Mouse (Mus musculus): ENCODE data around the gene Ifna7. TPM values are rescaled to one million over a fixed set of nuclear protein-coding genes. Genes with fewer than 3 reads are reported as not detected.
"Not testable (repeated sequence)": the region's sequence is repeated elsewhere in the genome, so short reads cannot be mapped to it uniquely, and the experiment has no call there.

Ifna7 gene
- polyA plus RNA-seq, 1 experiment from 2014 or later, result not detected

DNA sequence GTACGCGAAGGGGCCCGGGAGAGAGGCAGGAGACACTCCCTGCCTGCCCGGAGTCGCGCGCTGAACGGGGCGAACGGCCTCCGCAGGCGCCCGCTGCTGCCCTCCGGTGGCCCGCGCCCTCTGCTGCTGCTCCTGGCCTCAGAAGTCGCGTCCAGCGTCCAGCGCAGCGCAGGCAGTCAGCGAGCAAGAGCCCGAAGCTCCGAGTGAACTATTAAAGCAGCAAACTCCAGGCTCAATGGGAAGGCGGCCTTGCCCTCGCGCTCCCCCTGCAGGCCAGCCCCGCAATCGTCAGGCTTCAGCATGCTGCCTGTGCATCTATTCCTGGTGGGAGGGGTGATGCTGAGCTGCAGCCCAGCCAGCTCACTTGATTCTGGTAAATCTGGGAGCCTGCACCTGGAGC, 13.1 kb upstream of the Ifna7 start, which contains the start of gene Gm13287:
Gene Gm13287 (plus strand): TSS at position 301 of the 400 bp plus-strand sequence.
- not testable (repeated sequence) for H3K4me3 ChIP-seq; DNase-seq (ENCODE audit: low spot score); H3K9me3 ChIP-seq; H3K36me3 ChIP-seq; H3K27me3 ChIP-seq (ENCODE audit: insufficient read depth, poor library complexity, severe bottlenecking); H3K4me1 ChIP-seq; H3K27ac ChIP-seq
- WGBS, result no CpG with 5 or more reads among the region's 29 CpGs

DNA sequence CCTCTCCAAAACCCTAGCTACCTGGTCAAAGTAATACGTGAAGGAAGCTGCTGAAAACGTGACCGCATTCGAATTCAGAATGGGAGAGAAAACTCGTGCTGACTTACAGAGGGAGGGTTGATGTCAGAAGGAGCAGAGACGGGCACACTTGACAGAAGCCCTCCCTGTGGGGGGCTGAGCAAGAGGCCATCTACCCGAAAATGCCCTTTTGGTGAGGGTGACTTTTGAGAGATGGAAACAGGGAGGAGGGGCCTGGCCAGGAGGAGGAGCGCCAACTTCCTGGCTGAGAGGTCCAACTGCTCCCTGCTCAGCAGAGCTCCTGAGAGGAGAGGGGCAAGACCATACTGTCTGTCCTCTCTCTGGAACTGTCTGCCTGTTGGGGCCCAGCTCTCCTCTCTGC, 10.8 kb upstream of the Ifna7 start, which contains the start of gene Gm13288:
Gene Gm13288 (plus strand): TSS at position 301 of the 400 bp plus-strand sequence.
- no CpG with 5 or more reads among the region's 8 CpGs for WGBS
- not testable (repeated sequence) for DNase-seq (ENCODE audit: low spot score); H3K4me1 ChIP-seq; H3K27me3 ChIP-seq (ENCODE audit: insufficient read depth, poor library complexity, severe bottlenecking); H3K27ac ChIP-seq; H3K9me3 ChIP-seq; H3K36me3 ChIP-seq
- peak within 1 kb of the TSS; percentile 33; the same call in 1 of the 2 replicates for H3K4me3 ChIP-seq

DNA sequence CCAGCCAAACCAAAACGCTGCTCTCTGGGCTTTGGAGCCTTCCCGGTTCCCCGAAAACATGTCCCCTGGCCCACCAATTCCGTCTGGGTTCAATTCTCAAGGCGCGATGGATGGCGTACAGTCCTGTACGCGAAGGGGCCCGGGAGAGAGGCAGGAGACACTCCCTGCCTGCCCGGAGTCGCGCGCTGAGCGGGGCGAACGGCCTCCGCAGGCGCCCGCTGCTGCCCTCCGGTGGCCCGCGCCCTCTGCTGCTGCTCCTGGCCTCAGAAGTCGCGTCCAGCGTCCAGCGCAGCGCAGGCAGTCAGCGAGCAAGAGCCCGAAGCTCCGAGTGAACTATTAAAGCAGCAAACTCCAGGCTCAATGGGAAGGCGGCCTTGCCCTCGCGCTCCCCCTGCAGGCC, 10.3 kb upstream of the Ifna7 start:
- not testable (repeated sequence) for H3K4me1 ChIP-seq; DNase-seq (ENCODE audit: low spot score); H3K27ac ChIP-seq; H3K36me3 ChIP-seq; H3K9me3 ChIP-seq; H3K27me3 ChIP-seq (ENCODE audit: insufficient read depth, poor library complexity, severe bottlenecking)
- WGBS, result 0% methylated on average over 17 of the region's 34 CpGs
- H3K4me3 ChIP-seq, result peak overlapping the region; percentile 33; the same call in 1 of the 2 replicates

DNA sequence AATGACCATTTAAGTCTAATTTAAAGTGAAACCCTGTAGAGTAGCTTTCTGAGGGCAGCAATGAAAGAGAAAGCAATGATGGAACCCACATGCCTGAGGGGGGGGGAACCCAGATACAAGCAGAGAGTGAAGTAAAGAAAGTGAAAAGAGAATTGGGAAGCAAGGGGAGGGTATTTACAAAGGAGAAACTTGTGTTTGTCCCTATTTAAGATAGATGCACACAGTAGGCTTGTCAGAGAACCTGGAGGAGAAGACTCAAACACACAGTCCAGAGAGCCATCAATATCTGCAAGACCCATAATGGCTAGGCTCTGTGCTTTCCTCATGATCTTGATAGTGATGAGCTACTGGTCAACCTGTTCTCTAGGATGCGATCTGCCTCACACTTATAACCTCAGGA, 3.6 kb downstream of the Ifna7 start, which contains the start of gene Ifna11:
Gene Ifna11 (plus strand): TSS at position 301 of the 400 bp plus-strand sequence.
- no peak for DNase-seq (ENCODE audit: low spot score)
- 64% methylated on average over 1 of the region's 1 CpGs for WGBS
- Histone ChIP-seq H3K9me3 (no peaks in the 10 kb centered on the region), H3K4me3 (no peak within 1 kb of the TSS), H3K27me3 (ENCODE audit: insufficient read depth, poor library complexity, severe bottlenecking) (no peaks in the 10 kb centered on the region), H3K27ac (no peak within 1 kb of the TSS), H3K36me3 (no peaks in the 10 kb centered on the region), H3K4me1 (no peaks in the 10 kb centered on the region)

DNA sequence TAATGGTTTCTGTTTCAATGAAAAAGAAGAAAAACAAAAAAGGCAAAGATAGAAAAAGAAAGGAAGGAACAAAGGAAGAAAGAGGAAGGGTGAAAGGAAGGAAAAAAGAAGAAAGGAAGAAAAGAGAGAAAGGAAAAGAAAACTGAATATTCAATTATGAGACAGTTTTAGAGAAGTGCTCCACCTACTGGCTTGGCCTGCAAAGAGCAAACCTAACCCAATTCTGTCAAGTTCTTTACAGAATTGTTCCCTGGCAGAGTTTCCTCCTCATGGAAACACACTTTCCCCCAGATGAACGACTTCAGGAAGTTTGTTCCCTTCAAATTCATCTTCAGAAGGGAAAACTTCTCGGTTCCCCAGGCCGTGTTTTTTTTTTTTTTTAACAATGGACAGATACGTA, 7.0 kb downstream of the Ifna7 start:
- Histone ChIP-seq H3K4me3 (no peak overlapping the region), H3K27me3 (ENCODE audit: insufficient read depth, poor library complexity, severe bottlenecking) (no peaks in the 10 kb centered on the region), H3K9me3 (no peaks in the 10 kb centered on the region), H3K27ac (no peak overlapping the region), H3K36me3 (no peaks in the 10 kb centered on the region), H3K4me1 (no peaks in the 10 kb centered on the region)
- WGBS, result 26% methylated on average over 4 of the region's 4 CpGs
- no peak for DNase-seq (ENCODE audit: low spot score)

DNA sequence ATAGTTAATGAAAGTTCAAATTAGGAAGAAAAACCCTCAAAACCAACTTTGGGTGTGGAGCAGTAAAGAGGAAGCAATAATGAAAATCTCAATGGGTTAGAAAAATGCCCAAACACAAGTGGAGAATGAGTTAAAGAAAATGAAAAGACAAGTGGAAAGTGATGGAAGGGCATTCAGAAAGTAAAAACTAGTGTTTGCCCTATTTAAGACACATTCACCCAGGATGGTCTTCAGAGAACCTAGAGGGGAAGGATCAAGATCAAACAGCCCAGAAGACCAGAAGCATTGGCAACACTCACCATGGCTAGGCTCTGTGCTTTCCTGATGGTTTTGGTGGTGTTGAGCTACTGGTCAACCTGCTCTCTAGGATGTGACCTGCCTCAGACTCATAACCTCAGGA, 11.1 kb downstream of the Ifna7 start, which contains the start of gene Ifna6:
Gene Ifna6 (plus strand): TSS at position 301 of the 400 bp plus-strand sequence.
- not testable (repeated sequence) for H3K4me3 ChIP-seq; DNase-seq (ENCODE audit: low spot score); H3K27ac ChIP-seq; H3K27me3 ChIP-seq (ENCODE audit: insufficient read depth, poor library complexity, severe bottlenecking); H3K4me1 ChIP-seq; H3K9me3 ChIP-seq; H3K36me3 ChIP-seq

DNA sequence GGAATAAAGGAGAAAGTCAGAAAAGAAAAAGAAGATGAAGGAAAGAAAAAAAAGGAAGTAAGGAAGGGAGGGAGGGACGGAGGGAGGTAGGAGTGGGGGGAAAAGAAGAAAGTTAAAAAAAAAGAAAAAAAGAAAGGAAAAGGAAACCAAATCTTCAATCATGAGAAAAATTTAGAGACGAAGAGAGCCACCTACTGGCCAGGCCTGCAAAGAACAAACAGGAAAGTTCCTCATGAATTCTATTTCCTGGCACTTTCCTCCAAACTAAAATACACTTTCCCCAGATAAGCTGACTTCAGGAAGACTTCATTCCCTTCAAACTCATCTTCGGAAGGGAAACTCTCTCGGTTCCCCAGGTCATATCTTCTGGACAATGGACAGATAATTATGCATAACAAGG, 14.5 kb downstream of the Ifna7 start:
- Histone ChIP-seq H3K4me1 (no peaks in the 10 kb centered on the region), H3K27ac (no peak overlapping the region), H3K36me3 (no peaks in the 10 kb centered on the region), H3K4me3 (no peak overlapping the region), H3K27me3 (ENCODE audit: insufficient read depth, poor library complexity, severe bottlenecking) (no peaks in the 10 kb centered on the region), H3K9me3 (no peaks in the 10 kb centered on the region)
- 15% methylated on average over 4 of the region's 4 CpGs for WGBS
- DNase-seq (ENCODE audit: low spot score), result no peak

DNA sequence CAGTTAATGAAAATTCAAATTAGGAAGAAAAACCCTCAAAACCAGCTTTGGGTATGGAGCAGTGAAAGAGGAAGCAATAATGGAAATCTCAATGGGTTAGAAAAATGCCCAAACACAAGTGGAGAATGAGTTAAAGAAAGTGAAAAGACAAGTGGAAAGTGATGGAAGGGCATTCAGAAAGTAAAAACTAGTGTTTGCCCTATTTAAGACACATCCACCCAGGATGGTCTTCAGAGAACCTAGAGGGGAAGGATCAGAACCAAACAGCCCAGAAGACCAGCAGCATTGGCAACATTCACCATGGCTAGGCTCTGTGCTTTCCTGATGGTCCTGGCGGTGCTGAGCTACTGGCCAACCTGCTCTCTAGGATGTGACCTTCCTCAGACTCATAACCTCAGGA, 19.2 kb downstream of the Ifna7 start, which contains the start of gene Ifna5:
Gene Ifna5 (plus strand): TSS at position 301 of the 400 bp plus-strand sequence.
- H3K4me1 ChIP-seq; H3K27me3 ChIP-seq (ENCODE audit: insufficient read depth, poor library complexity, severe bottlenecking); H3K9me3 ChIP-seq; DNase-seq (ENCODE audit: low spot score); H3K4me3 ChIP-seq; H3K27ac ChIP-seq; H3K36me3 ChIP-seq: not testable (repeated sequence)
- WGBS, result 81% methylated on average over 1 of the region's 1 CpGs

DNA sequence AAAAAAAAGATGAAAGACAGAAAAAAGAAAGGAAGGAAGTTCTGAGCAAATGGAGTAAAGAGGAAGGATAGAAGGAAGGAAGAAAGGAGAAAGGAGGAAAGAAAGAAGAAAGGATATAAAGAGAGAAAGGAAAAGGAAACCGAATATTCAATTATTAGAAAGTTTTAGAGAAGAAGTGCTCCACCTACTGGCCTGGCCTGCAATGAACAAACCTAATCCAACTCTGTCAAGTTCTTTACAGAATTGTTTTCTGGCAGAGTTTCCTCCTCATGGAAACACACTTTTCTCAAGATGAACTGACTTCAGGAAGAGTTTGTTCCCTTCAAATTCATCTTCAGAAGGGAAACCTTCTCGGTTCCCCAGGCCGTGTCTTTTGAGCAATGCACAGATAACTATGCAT, 22.8 kb downstream of the Ifna7 start:
- H3K36me3 ChIP-seq, result no peaks in the 10 kb centered on the region
- 42% methylated on average over 3 of the region's 3 CpGs for WGBS
- no peak overlapping the region for H3K27ac ChIP-seq
- no peaks in the 10 kb centered on the region for H3K9me3 ChIP-seq
- no peaks in the 10 kb centered on the region for H3K4me1 ChIP-seq
- H3K27me3 ChIP-seq (ENCODE audit: insufficient read depth, poor library complexity, severe bottlenecking), result no peaks in the 10 kb centered on the region
- H3K4me3 ChIP-seq, result no peak overlapping the region
- no peak for DNase-seq (ENCODE audit: low spot score)

DNA sequence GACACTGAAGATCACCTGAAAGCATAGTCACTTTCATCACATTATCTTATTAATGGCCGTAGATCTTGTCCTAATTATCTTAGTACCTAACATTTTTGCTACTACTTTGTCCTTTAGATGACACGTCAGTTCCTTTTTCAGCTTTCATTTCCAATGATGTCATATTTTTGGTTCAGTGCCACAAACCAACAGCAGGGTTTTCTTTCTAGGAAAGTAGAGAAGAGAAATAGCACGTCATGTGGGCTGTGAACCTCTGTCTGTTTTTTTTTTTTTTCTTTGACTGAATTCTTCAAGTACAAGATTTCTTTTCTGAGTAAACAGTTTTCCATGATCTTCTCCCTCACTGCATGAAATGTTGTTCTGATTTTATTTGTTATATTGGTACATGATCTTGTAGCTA, 24.0 kb downstream of the Ifna7 start:
- H3K27me3 ChIP-seq (ENCODE audit: insufficient read depth, poor library complexity, severe bottlenecking), result no peaks in the 10 kb centered on the region
- H3K27ac ChIP-seq, result no peak overlapping the region
- DNase-seq (ENCODE audit: low spot score), result no peak
- no peaks in the 10 kb centered on the region for H3K4me1 ChIP-seq
- no peaks in the 10 kb centered on the region for H3K36me3 ChIP-seq
- 83% methylated on average over 3 of the region's 3 CpGs for WGBS
- H3K4me3 ChIP-seq, result no peak overlapping the region
- no peaks in the 10 kb centered on the region for H3K9me3 ChIP-seq

DNA sequence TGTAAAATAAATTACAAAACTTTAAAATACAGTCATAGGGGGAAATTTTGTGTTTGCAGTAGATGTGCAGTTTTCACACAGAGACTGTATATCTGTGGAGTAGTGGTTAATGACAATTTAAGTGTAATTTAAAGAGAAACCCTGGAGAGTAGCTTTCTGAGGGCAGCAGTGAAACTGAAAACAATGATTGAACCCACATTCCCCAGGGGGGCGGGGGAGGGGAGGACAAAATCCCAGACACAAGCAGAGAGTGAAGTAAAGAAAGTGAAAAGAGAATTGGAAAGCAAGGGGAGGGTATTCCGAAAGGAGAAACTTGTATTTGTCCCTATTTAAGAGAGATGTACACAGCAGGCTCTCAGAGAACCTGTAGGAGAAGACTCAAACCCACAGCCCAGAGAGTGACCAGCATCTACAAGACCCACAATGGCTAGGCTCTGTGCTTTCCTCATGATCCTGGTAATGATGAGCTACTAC, 25.4 kb downstream of the Ifna7 start, which contains the start of gene Ifna4:
Gene Ifna4 (plus strand): TSS at position 424 of the 474 bp plus-strand sequence.
- DNase-seq (ENCODE audit: low spot score), result no peak
- no peak within 1 kb of the TSS for H3K4me3 ChIP-seq
- H3K27me3 ChIP-seq (ENCODE audit: insufficient read depth, poor library complexity, severe bottlenecking), result no peaks in the 10 kb centered on the region
- H3K27ac ChIP-seq, result no peak within 1 kb of the TSS
- H3K9me3 ChIP-seq, result no peaks in the 10 kb centered on the region
- H3K4me1 ChIP-seq, result no peaks in the 10 kb centered on the region
- no peaks in the 10 kb centered on the region for H3K36me3 ChIP-seq
- WGBS, result 41% methylated on average over 2 of the region's 2 CpGs

DNA sequence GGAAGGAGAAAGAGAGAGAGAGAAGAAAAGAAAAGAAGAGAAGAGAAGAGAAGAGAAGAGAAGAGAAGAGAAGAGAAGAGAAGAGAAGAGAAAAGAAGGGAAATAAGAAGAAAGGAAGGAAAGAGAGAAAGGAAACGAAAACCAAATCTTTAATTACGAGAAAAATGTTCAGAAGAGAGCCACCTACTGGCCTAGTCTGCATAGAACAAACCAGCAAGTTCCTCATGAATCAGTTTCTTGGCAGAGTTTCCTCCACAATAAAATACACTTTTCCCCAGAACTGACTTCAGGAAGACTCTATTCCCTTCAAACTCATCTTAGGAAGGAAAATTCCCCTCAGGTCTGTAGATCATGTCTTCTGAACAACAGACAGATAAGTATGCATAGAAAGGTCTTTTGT, 29.3 kb downstream of the Ifna7 start:
- Histone ChIP-seq H3K27ac (no peak overlapping the region), H3K4me3 (no peak overlapping the region), H3K36me3 (no peaks in the 10 kb centered on the region), H3K9me3 (no peaks in the 10 kb centered on the region), H3K27me3 (ENCODE audit: insufficient read depth, poor library complexity, severe bottlenecking) (no peaks in the 10 kb centered on the region), H3K4me1 (no peaks in the 10 kb centered on the region)
- no peak for DNase-seq (ENCODE audit: low spot score)
- WGBS, result 41% methylated on average over 2 of the region's 2 CpGs

DNA sequence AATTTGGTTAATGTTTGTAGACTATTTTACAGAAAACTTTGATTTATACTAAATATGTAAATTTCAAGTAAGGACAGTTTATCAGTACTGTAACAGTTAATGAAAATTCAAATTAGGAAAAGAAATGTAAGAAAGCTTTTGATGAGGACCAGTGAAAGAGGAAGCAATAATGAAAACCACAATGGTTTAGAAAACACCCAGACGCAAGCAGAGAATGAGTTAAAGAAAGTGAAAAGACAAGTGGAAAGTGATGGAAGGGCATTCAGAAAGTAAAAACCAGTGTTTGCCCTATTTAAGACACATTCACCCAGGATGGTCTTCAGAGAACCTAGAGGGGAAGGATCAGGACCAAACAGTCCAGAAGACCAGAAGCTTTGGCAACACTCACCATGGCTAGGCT, 33.7 kb downstream of the Ifna7 start, which contains the start of gene Ifna1:
Gene Ifna1 (plus strand): TSS at position 390 of the 400 bp plus-strand sequence.
- Histone ChIP-seq H3K4me3 (no peak within 1 kb of the TSS), H3K4me1 (no peaks in the 10 kb centered on the region), H3K9me3 (no peaks in the 10 kb centered on the region), H3K27ac (no peak within 1 kb of the TSS), H3K36me3 (no peaks in the 10 kb centered on the region), H3K27me3 (ENCODE audit: insufficient read depth, poor library complexity, severe bottlenecking) (no peaks in the 10 kb centered on the region)
- 87% methylated on average over 1 of the region's 1 CpGs for WGBS
- DNase-seq (ENCODE audit: low spot score), result no peak
